Mouse (Mus musculus): ENCODE data around the gene Ankrd33b. TPM values are rescaled to one million over a fixed set of nuclear protein-coding genes. Genes with fewer than 3 reads are reported as not detected.
A peak's percentile ranks its signal among the peaks of the same experiment; 100 is the strongest.

Gene Ankrd33b
- polyA plus RNA-seq, 1 experiment from 2014 or later: 0.57 TPM

DNA sequence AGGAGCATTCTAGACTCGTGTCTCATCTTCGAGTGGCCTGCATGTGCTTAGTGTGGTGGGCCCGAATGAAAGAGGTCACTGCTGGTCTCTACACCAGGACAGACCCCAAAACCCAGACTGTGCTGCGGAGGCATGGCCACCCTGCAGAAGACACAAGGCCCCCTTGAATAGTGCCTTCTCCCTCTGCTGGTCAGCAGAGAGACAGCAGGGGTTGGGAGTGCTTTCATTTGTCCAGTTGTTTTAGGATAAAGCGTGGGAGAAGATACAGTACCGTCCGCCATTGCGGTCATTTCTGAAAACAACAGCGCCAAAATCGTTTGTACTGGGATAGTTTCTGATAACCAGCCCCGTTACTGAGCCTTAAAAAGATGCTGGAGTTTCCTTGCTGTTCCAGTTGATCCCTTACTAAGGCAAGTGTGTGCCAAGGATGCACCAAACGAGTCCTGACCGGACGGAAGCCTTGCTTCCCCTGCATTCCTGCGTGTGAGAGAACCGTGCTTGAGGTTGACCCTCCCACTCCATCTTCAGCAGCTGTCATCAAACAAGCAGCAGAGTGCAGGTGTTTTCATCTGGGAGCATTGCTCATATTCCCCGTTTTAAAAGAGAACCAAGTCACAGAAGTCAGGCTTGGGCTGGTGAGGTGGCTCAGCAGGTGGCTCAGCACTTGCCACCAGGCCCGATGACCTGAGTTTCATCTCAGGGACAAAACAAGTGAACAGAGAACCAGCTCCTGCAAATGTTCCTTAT, 108.7 kb downstream of the Ankrd33b start:
- peak; percentile 27; the same call in 1 of the 2 replicates for ATAC-seq (ENCODE audit: low FRiP score)
- WGBS: 87% methylated on average over 18 of the region's 18 CpGs
- no peak overlapping the region for H3K4me3 ChIP-seq (ENCODE audit: low read depth, low read length)
- no peaks in the 10 kb centered on the region for H3K27me3 ChIP-seq (ENCODE audit: control insufficient read depth, insufficient read depth, low read length)
- H3K9me3 ChIP-seq (ENCODE audit: control insufficient read depth, low read length): no peaks in the 10 kb centered on the region
- DNase-seq (ENCODE audit: low spot score, missing footprints): no peak
- no peak overlapping the region for H3K9ac ChIP-seq (ENCODE audit: low read length)
- H3K36me3 ChIP-seq (ENCODE audit: control insufficient read depth, insufficient read depth, low read length): no peaks in the 10 kb centered on the region
- no peaks in the 10 kb centered on the region for H3K4me1 ChIP-seq (ENCODE audit: control insufficient read depth, insufficient read depth, low read length)
- no peak overlapping the region for H3K27ac ChIP-seq (ENCODE audit: low read depth, low read length)
- H3K4me2 ChIP-seq: no peak overlapping the region

DNA sequence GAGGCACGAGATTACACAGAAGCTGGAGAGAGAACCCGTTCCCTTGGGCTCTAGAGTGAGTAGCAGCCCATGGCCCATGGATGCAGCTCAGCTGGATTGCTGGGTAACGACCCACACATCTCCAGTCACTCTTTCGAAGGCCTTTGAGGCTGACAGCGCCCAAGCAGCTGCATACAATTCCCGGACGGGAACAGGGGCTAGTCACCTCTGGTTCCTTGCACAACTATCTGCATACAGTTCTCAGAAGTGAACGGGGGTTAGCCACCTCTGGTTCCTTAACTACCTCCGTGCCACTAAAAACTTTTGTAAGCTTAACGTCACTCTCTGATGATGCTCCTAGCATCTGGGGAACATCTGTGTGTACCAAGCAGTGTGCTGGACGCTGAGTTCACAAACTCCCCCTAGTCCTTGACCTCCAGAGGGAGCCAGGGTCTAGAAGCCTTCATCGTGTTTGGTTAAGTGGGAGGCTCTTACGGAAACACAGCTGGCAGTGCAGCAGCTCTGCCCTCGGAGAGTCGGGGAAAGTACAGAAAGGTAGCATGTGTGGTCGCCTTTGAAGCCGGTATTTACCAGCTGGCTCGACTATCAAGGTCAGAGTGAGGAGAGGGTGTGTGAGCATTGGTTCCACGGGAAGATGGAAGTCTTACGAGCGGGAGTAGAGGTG, 109.4 kb downstream of the Ankrd33b start:
- WGBS: 78% methylated on average over 21 of the region's 21 CpGs

GRCm38 (mm10) chr15:31257329-31257728, 110.2 kb downstream of the Ankrd33b start:
- Histone ChIP-seq H3K9me3 (ENCODE audit: control insufficient read depth, low read length) (no peaks in the 10 kb centered on the region), H3K9ac (ENCODE audit: low read length) (no peak overlapping the region), H3K4me1 (ENCODE audit: control insufficient read depth, insufficient read depth, low read length) (no peaks in the 10 kb centered on the region), H3K27ac (ENCODE audit: low read depth, low read length) (no peak overlapping the region), H3K36me3 (ENCODE audit: control insufficient read depth, insufficient read depth, low read length) (no peaks in the 10 kb centered on the region), H3K27me3 (ENCODE audit: control insufficient read depth, insufficient read depth, low read length) (no peaks in the 10 kb centered on the region), H3K4me2 (no peak overlapping the region), H3K4me3 (ENCODE audit: low read depth, low read length) (no peak overlapping the region)
- 80% methylated on average over 1 of the region's 1 CpGs for WGBS
- ATAC-seq (ENCODE audit: low FRiP score): no peak
- no peak for DNase-seq (ENCODE audit: low spot score, missing footprints)

More for the DNA sequence above, 109.4 kb downstream of the Ankrd33b start:
- Histone ChIP-seq H3K27me3 (ENCODE audit: control insufficient read depth, insufficient read depth, low read length) (no peaks in the 10 kb centered on the region), H3K27ac (ENCODE audit: low read depth, low read length) (no peak overlapping the region), H3K4me1 (ENCODE audit: control insufficient read depth, insufficient read depth, low read length) (no peaks in the 10 kb centered on the region), H3K36me3 (ENCODE audit: control insufficient read depth, insufficient read depth, low read length) (no peaks in the 10 kb centered on the region), H3K9me3 (ENCODE audit: control insufficient read depth, low read length) (no peaks in the 10 kb centered on the region), H3K4me3 (ENCODE audit: low read depth, low read length) (no peak overlapping the region), H3K9ac (ENCODE audit: low read length) (no peak overlapping the region), H3K4me2 (no peak overlapping the region)
- DNase-seq (ENCODE audit: low spot score, missing footprints): no peak
- ATAC-seq (ENCODE audit: low FRiP score): 0 out of 2 replicates have a peak, but pooled peaks have one; percentile 8

- ATAC-seq (ENCODE audit: low FRiP score) (no peak), DNase-seq (ENCODE audit: low spot score, missing footprints) (no peak)
- no peak overlapping the region for H3K27ac ChIP-seq (ENCODE audit: low read depth, low read length)
- no peaks in the 10 kb centered on the region for H3K27me3 ChIP-seq (ENCODE audit: control insufficient read depth, insufficient read depth, low read length)
- H3K4me2 ChIP-seq: no peak overlapping the region
- no peaks in the 10 kb centered on the region for H3K4me1 ChIP-seq (ENCODE audit: control insufficient read depth, insufficient read depth, low read length)
- H3K9ac ChIP-seq (ENCODE audit: low read length): no peak overlapping the region
- 87% methylated on average over 6 of the region's 6 CpGs for WGBS
- H3K4me3 ChIP-seq (ENCODE audit: low read depth, low read length): no peak overlapping the region
- H3K36me3 ChIP-seq (ENCODE audit: control insufficient read depth, insufficient read depth, low read length): no peaks in the 10 kb centered on the region
- no peaks in the 10 kb centered on the region for H3K9me3 ChIP-seq (ENCODE audit: control insufficient read depth, low read length)
Measured at GRCm38 (mm10) chr15:31255762-31256161, 111.8 kb downstream of the Ankrd33b start.

DNA sequence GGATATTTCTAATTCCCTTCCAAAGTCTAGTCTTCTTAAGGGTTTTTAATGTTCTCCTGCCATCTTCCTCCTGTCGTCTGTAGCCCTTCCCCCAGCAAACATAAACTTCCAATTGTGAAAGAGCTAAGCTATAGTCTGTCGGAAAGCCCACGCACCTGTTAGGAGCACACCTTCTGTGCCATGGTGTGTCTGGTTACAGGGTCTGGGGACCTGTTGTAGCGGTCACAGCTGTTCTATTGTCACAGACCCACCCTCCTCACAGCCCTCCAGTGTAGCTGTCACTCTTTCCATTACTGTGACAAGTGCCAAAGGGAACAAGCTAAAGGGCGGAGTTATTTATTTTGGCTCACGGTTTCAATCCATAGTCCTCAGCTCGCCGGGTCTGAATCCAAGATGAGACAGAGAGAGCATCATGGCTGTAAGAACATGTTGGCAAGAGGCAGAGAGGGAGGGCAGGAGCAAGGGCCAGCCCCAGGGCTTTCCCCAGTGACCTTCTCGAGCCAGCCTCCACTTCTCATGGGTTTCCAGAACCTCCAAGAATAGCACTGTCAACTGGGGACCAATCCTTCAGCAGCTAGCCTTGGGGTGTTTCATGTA, 112.5 kb downstream of the Ankrd33b start:
- Histone ChIP-seq H3K27ac (ENCODE audit: low read depth, low read length) (no peak overlapping the region), H3K4me3 (ENCODE audit: low read depth, low read length) (no peak overlapping the region), H3K9ac (ENCODE audit: low read length) (no peak overlapping the region), H3K36me3 (ENCODE audit: control insufficient read depth, insufficient read depth, low read length) (no peaks in the 10 kb centered on the region), H3K27me3 (ENCODE audit: control insufficient read depth, insufficient read depth, low read length) (no peaks in the 10 kb centered on the region), H3K4me2 (no peak overlapping the region), H3K9me3 (ENCODE audit: control insufficient read depth, low read length) (no peaks in the 10 kb centered on the region), H3K4me1 (ENCODE audit: control insufficient read depth, insufficient read depth, low read length) (no peaks in the 10 kb centered on the region)
- 89% methylated on average over 9 of the region's 9 CpGs for WGBS
- DNase-seq (ENCODE audit: low spot score, missing footprints): no peak
- ATAC-seq (ENCODE audit: low FRiP score): no peak

DNA sequence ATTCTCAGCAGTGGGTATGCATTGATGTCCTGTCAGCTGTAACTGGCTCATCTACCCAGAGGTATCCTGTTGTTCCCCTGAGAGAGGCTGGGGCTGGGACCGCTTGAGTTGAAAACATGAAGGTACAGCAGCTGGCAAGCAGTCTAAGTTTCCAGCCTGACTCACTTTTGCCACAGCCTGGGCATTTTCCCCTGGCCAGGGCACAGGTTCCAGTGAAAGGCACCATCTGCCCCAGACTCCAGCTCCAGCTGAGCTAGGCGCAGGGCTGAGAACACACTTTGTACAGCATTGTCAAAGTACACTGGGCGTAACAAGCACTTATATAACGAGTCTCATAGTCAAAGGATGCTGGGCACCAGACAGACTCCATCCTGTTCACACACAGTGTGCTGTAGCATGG, 113.6 kb downstream of the Ankrd33b start:
- no peak for ATAC-seq (ENCODE audit: low FRiP score)
- no peaks in the 10 kb centered on the region for H3K27me3 ChIP-seq (ENCODE audit: control insufficient read depth, insufficient read depth, low read length)
- H3K9me3 ChIP-seq (ENCODE audit: control insufficient read depth, low read length): no peaks in the 10 kb centered on the region
- no peak overlapping the region for H3K9ac ChIP-seq (ENCODE audit: low read length)
- H3K36me3 ChIP-seq (ENCODE audit: control insufficient read depth, insufficient read depth, low read length): no peaks in the 10 kb centered on the region
- no peak overlapping the region for H3K4me2 ChIP-seq
- no peaks in the 10 kb centered on the region for H3K4me1 ChIP-seq (ENCODE audit: control insufficient read depth, insufficient read depth, low read length)
- no peak overlapping the region for H3K27ac ChIP-seq (ENCODE audit: low read depth, low read length)
- WGBS: 86% methylated on average over 4 of the region's 4 CpGs
- DNase-seq (ENCODE audit: low spot score, missing footprints): no peak
- H3K4me3 ChIP-seq (ENCODE audit: low read depth, low read length): no peak overlapping the region

GRCm38 (mm10) chr15:31253380-31253779, 114.1 kb downstream of the Ankrd33b start:
- no peaks in the 10 kb centered on the region for H3K4me1 ChIP-seq (ENCODE audit: control insufficient read depth, insufficient read depth, low read length)
- H3K9ac ChIP-seq (ENCODE audit: low read length): no peak overlapping the region
- H3K27me3 ChIP-seq (ENCODE audit: control insufficient read depth, insufficient read depth, low read length): no peaks in the 10 kb centered on the region
- H3K9me3 ChIP-seq (ENCODE audit: control insufficient read depth, low read length): no peaks in the 10 kb centered on the region
- no peak overlapping the region for H3K27ac ChIP-seq (ENCODE audit: low read depth, low read length)
- no peak for DNase-seq (ENCODE audit: low spot score, missing footprints)
- ATAC-seq (ENCODE audit: low FRiP score): no peak
- WGBS: 74% methylated on average over 8 of the region's 8 CpGs
- H3K4me2 ChIP-seq: no peak overlapping the region
- no peaks in the 10 kb centered on the region for H3K36me3 ChIP-seq (ENCODE audit: control insufficient read depth, insufficient read depth, low read length)
- H3K4me3 ChIP-seq (ENCODE audit: low read depth, low read length): no peak overlapping the region

- H3K27ac ChIP-seq (ENCODE audit: low read depth, low read length): no peak overlapping the region
- no peak overlapping the region for H3K4me3 ChIP-seq (ENCODE audit: low read depth, low read length)
- no peaks in the 10 kb centered on the region for H3K36me3 ChIP-seq (ENCODE audit: control insufficient read depth, insufficient read depth, low read length)
- no peaks in the 10 kb centered on the region for H3K27me3 ChIP-seq (ENCODE audit: control insufficient read depth, insufficient read depth, low read length)
- H3K4me1 ChIP-seq (ENCODE audit: control insufficient read depth, insufficient read depth, low read length): no peaks in the 10 kb centered on the region
- H3K9ac ChIP-seq (ENCODE audit: low read length): no peak overlapping the region
- 87% methylated on average over 16 of the region's 16 CpGs for WGBS
- ATAC-seq (ENCODE audit: low FRiP score): no peak
- no peaks in the 10 kb centered on the region for H3K9me3 ChIP-seq (ENCODE audit: control insufficient read depth, low read length)
- no peak for DNase-seq (ENCODE audit: low spot score, missing footprints)
- no peak overlapping the region for H3K4me2 ChIP-seq
Measured at GRCm38 (mm10) chr15:31252590-31253311, 114.8 kb downstream of the Ankrd33b start.
